Mouse (Mus musculus) embryonic facial prominence, embryonic 12.5 days (tissue): ENCODE measurements at regions not wholly inside any gene's neighbourhood (a gene's known extent, or its start where the extent isn't known, plus 50 kb on each side); places are given as distances from the start of the nearest gene placed in this dataset.
"Not testable (repeated sequence)": the region's sequence is repeated elsewhere in the genome, so short reads cannot be mapped to it uniquely, and the experiment has no call there.

Experiments
- ATAC-seq: fragments of 200-750 bp; cut with Nextera tagmentation; 2 replicates; pipeline ENCODE4 v1.8.0; 2017; ENCODE audit not compliant: insufficient number of reproducible peaks, insufficient read depth, low FRiP score, low TSS enrichment
- H3K27ac ChIP-seq: fragments of 300-500 bp; sonication (generic); 2 replicates; pipeline ENCODE4 v1.5.1; 2016; ENCODE audit warnings: mild to moderate bottlenecking
- H3K27me3 ChIP-seq: fragments of 300-500 bp; sonication (generic); 2 replicates; pipeline ENCODE4 v1.6.1; 2016; ENCODE audit warnings: mild to moderate bottlenecking, moderate library complexity
- H3K36me3 ChIP-seq: fragments of 300-500 bp; sonication (generic); 2 replicates; pipeline ENCODE4 v1.6.1; 2016; ENCODE audit warnings: mild to moderate bottlenecking
- H3K4me1 ChIP-seq: fragments of 300-500 bp; sonication (generic); 2 replicates; pipeline ENCODE4 v1.6.1; 2016
- H3K4me2 ChIP-seq: fragments of 300-500 bp; sonication (generic); replicated peaks from 2 replicates; pipeline ENCODE4 v1.6.1; 2016; ENCODE audit warnings: mild to moderate bottlenecking, moderate library complexity
- H3K4me3 ChIP-seq: fragments of 300-500 bp; sonication (generic); 2 replicates; pipeline ENCODE4 v1.5.1; 2016; ENCODE audit warnings: mild to moderate bottlenecking
- H3K9ac ChIP-seq: fragments of 300-500 bp; sonication (generic); 2 replicates; pipeline ENCODE4 v1.6.1; 2016; ENCODE audit warnings: mild to moderate bottlenecking, moderate library complexity
- H3K9me3 ChIP-seq: fragments of 300-500 bp; sonication (generic); 2 replicates; pipeline ENCODE4 v1.6.1; 2016; ENCODE audit warnings: mild to moderate bottlenecking, moderate library complexity
- WGBS: fragments of 180-500 bp; shearing (Covaris S2); methylation state at CpG from one replicate; pipeline ENCODE4 v1.1.7; 2016; 5-methylcytosine and 5-hydroxymethylcytosine counted together

- Histone ChIP-seq H3K4me1 (no peaks in the 10 kb centered on the region), H3K27ac (no peak overlapping the region), H3K4me2 (no peak overlapping the region), H3K9me3 (no peaks in the 10 kb centered on the region), H3K36me3 (no peaks in the 10 kb centered on the region), H3K27me3 (no peaks in the 10 kb centered on the region), H3K9ac (no peak overlapping the region), H3K4me3 (no peak overlapping the region)
- WGBS, result 61% methylated on average over 8 of the region's 8 CpGs
- no peak for ATAC-seq
Measured at GRCm38 (mm10) chr9:9475009-9475744, 236.3 kb upstream of the Arhgap42 start.

GRCm38 (mm10) chr9:9444213-9444612 is 205.3 kb upstream of the Arhgap42 start:
- no peaks in the 10 kb centered on the region for H3K9me3 ChIP-seq
- no peaks in the 10 kb centered on the region for H3K4me1 ChIP-seq
- no peaks in the 10 kb centered on the region for H3K36me3 ChIP-seq
- no peak overlapping the region for H3K4me3 ChIP-seq
- 89% methylated on average over 1 of the region's 1 CpGs for WGBS
- no peak for ATAC-seq
- no peak overlapping the region for H3K4me2 ChIP-seq
- no peak overlapping the region for H3K9ac ChIP-seq
- H3K27me3 ChIP-seq, result no peaks in the 10 kb centered on the region
- H3K27ac ChIP-seq, result no peak overlapping the region

- H3K4me2 ChIP-seq, result no peak overlapping the region
- no peak overlapping the region for H3K9ac ChIP-seq
- H3K27ac ChIP-seq, result no peak overlapping the region
- ATAC-seq, result no peak
- H3K27me3 ChIP-seq, result no peaks in the 10 kb centered on the region
- H3K9me3 ChIP-seq, result no peaks in the 10 kb centered on the region
- no peaks in the 10 kb centered on the region for H3K4me1 ChIP-seq
- WGBS, result 76% methylated on average over 2 of the region's 2 CpGs
- no peaks in the 10 kb centered on the region for H3K36me3 ChIP-seq
- H3K4me3 ChIP-seq, result no peak overlapping the region
Measured at GRCm38 (mm10) chr9:9420326-9420725, 181.4 kb upstream of the Arhgap42 start.

GRCm38 (mm10) chr9:9412460-9413181 is 173.7 kb upstream of the Arhgap42 start:
- Histone ChIP-seq H3K4me3 (no peak overlapping the region), H3K36me3 (no peaks in the 10 kb centered on the region), H3K4me2 (no peak overlapping the region), H3K27ac (no peak overlapping the region), H3K9me3 (no peaks in the 10 kb centered on the region), H3K4me1 (no peaks in the 10 kb centered on the region), H3K27me3 (no peaks in the 10 kb centered on the region), H3K9ac (no peak overlapping the region)
- no peak for ATAC-seq
- 70% methylated on average over 3 of the region's 3 CpGs for whole genome bisulfite sequencing

GRCm38 (mm10) chr9:9394190-9394589 is 155.3 kb upstream of the Arhgap42 start:
- not testable (repeated sequence) for H3K9ac ChIP-seq, H3K36me3 ChIP-seq, H3K4me3 ChIP-seq, H3K27ac ChIP-seq, H3K27me3 ChIP-seq, H3K9me3 ChIP-seq, H3K4me1 ChIP-seq, ATAC-seq, H3K4me2 ChIP-seq
- 76% methylated on average over 4 of the region's 4 CpGs for WGBS

GRCm38 (mm10) chr9:9376650-9377189 is 137.8 kb upstream of the Arhgap42 start:
- Histone ChIP-seq H3K9me3 (no peaks in the 10 kb centered on the region), H3K4me3 (no peak overlapping the region), H3K36me3 (no peaks in the 10 kb centered on the region), H3K4me2 (no peak overlapping the region), H3K4me1 (no peaks in the 10 kb centered on the region), H3K27ac (no peak overlapping the region), H3K9ac (no peak overlapping the region), H3K27me3 (no peaks in the 10 kb centered on the region)
- WGBS, result 78% methylated on average over 2 of the region's 2 CpGs
- ATAC-seq, result no peak

GRCm38 (mm10) chr9:9375304-9375904 is 136.5 kb upstream of the Arhgap42 start:
- no peaks in the 10 kb centered on the region for H3K27me3 ChIP-seq
- H3K4me3 ChIP-seq, result no peak overlapping the region
- no peaks in the 10 kb centered on the region for H3K36me3 ChIP-seq
- H3K4me1 ChIP-seq, result no peaks in the 10 kb centered on the region
- H3K9ac ChIP-seq, result no peak overlapping the region
- no peaks in the 10 kb centered on the region for H3K9me3 ChIP-seq
- WGBS, result 26% methylated on average over 3 of the region's 3 CpGs
- ATAC-seq, result no peak
- no peak overlapping the region for H3K27ac ChIP-seq
- H3K4me2 ChIP-seq, result no peak overlapping the region

- H3K9me3 ChIP-seq, result no peaks in the 10 kb centered on the region
- H3K36me3 ChIP-seq, result no peaks in the 10 kb centered on the region
- H3K9ac ChIP-seq, result no peak overlapping the region
- H3K4me1 ChIP-seq, result no peaks in the 10 kb centered on the region
- H3K27me3 ChIP-seq, result no peaks in the 10 kb centered on the region
- 59% methylated on average over 1 of the region's 1 CpGs for WGBS
- no peak for ATAC-seq
- H3K27ac ChIP-seq, result no peak overlapping the region
- no peak overlapping the region for H3K4me2 ChIP-seq
- H3K4me3 ChIP-seq, result no peak overlapping the region
Measured at GRCm38 (mm10) chr9:9372594-9372993, 133.7 kb upstream of the Arhgap42 start.

GRCm38 (mm10) chr9:9368731-9369130 is 129.8 kb upstream of the Arhgap42 start:
- ATAC-seq, result no peak
- Histone ChIP-seq H3K9me3 (no peaks in the 10 kb centered on the region), H3K27ac (no peak overlapping the region), H3K4me1 (no peaks in the 10 kb centered on the region), H3K36me3 (no peaks in the 10 kb centered on the region), H3K4me2 (no peak overlapping the region), H3K27me3 (no peaks in the 10 kb centered on the region), H3K9ac (no peak overlapping the region), H3K4me3 (no peak overlapping the region)
- 92% methylated on average over 1 of the region's 1 CpGs for whole genome bisulfite sequencing

- Histone ChIP-seq H3K9ac (no peak overlapping the region), H3K27me3 (no peaks in the 10 kb centered on the region), H3K36me3 (no peaks in the 10 kb centered on the region), H3K27ac (no peak overlapping the region), H3K4me2 (no peak overlapping the region), H3K4me3 (no peak overlapping the region), H3K4me1 (no peaks in the 10 kb centered on the region), H3K9me3 (no peaks in the 10 kb centered on the region)
- no peak for ATAC-seq
- WGBS, result 81% methylated on average over 1 of the region's 1 CpGs
Measured at GRCm38 (mm10) chr9:9342456-9343185, 103.7 kb upstream of the Arhgap42 start.

- no peak for ATAC-seq
- H3K4me1 ChIP-seq, result no peaks in the 10 kb centered on the region
Measured at GRCm38 (mm10) chr9:9318624-9319023, 79.7 kb upstream of the Arhgap42 start.

More at GRCm38 (mm10) chr9:9318624-9319023, 79.7 kb upstream of the Arhgap42 start:
- no peak overlapping the region for H3K4me3 ChIP-seq
- no peak overlapping the region for H3K27ac ChIP-seq
- H3K27me3 ChIP-seq, result no peaks in the 10 kb centered on the region
- H3K36me3 ChIP-seq, result no peaks in the 10 kb centered on the region
- H3K9me3 ChIP-seq, result no peaks in the 10 kb centered on the region
- 83% methylated on average over 1 of the region's 1 CpGs for WGBS
- H3K4me2 ChIP-seq, result no peak overlapping the region
- no peak overlapping the region for H3K9ac ChIP-seq
